Mouse (Mus musculus) heart, adult 2 months (tissue): ENCODE results near the gene Pip5k1c.

Source experiments
- CTCF ChIP-seq: fragments of 200-600 bp; IDR thresholded peaks from 2 replicates; pipeline ENCODE4 v1.8.1; 2022; ENCODE audit warnings: antibody characterized with exemption, mild to moderate bottlenecking, moderate library complexity
- EP300 ChIP-seq: fragments of 200-500 bp; IDR thresholded peaks from 2 replicates; pipeline ENCODE4 v1.6.1; 2011; ENCODE audit warnings: low read depth, low read length, control low read depth; ENCODE audit not compliant: insufficient read depth
- POLR2A ChIP-seq: fragments of 200-500 bp; IDR thresholded peaks from 2 replicates; pipeline ENCODE4 v1.6.1; 2011; ENCODE audit warnings: mild to moderate bottlenecking, low read depth, low read length, control low read depth; ENCODE audit not compliant: insufficient read depth

GRCm38 (mm10) chr10:81358209-81358608 lies 65.4 kb downstream of the Pip5k1c start:
- no peak for TF ChIP-seq CTCF
- TF ChIP-seq EP300, result no peak
- TF ChIP-seq POLR2A, result no peak
